Mouse (Mus musculus): ENCODE measurements at regions not wholly inside any gene's neighbourhood (a gene's known extent, or its start where the extent isn't known, plus 50 kb on each side); places are given as distances from the start of the nearest gene placed in this dataset.
A peak's percentile ranks its signal among the peaks of the same experiment; 100 is the strongest.

GRCm38 (mm10) chr6:108910330-108910729 lies 81.9 kb downstream of the Edem1 start:
- WGBS, result 41% methylated on average over 1 of the region's 1 CpGs

GRCm38 (mm10) chr6:108912539-108912938 lies 84.1 kb downstream of the Edem1 start:
- Histone ChIP-seq H3K4me1 (ENCODE audit: control insufficient read depth, insufficient read depth, insufficient read length) (no peaks in the 10 kb centered on the region), H3K4me3 (ENCODE audit: extremely low read depth, insufficient read depth, insufficient read length) (no peak overlapping the region), H3K27ac (ENCODE audit: insufficient read depth, low read length) (no peak overlapping the region), H3K27me3 (ENCODE audit: control insufficient read depth, insufficient read depth, low read length) (no peaks in the 10 kb centered on the region), H3K36me3 (ENCODE audit: control insufficient read depth, insufficient read depth, low read length) (no peaks in the 10 kb centered on the region)
- TF ChIP-seq CTCF (IDR thresholded peaks at IDR 0.05; ENCODE audit: extremely low read depth, insufficient read depth, insufficient read length, insufficient replicate concordance) (no peak), POLR2A (IDR thresholded peaks at IDR 0.05; ENCODE audit: low read depth, low read length) (no peak)
- 80% methylated on average over 7 of the region's 7 CpGs for WGBS
- no peak for DNase-seq (ENCODE audit: low read depth in 1 of 2, low spot score in 2 of 2)

More at GRCm38 (mm10) chr6:108910330-108910729, 81.9 kb downstream of the Edem1 start:
- no peak overlapping the region for H3K27ac ChIP-seq (ENCODE audit: insufficient read depth, low read length)
- DNase-seq (ENCODE audit: low read depth in 1 of 2, low spot score in 2 of 2), result no peak
- no peaks in the 10 kb centered on the region for H3K36me3 ChIP-seq (ENCODE audit: control insufficient read depth, insufficient read depth, low read length)
- H3K4me3 ChIP-seq (ENCODE audit: extremely low read depth, insufficient read depth, insufficient read length), result no peak overlapping the region
- TF ChIP-seq CTCF (IDR thresholded peaks at IDR 0.05; ENCODE audit: extremely low read depth, insufficient read depth, insufficient read length, insufficient replicate concordance) (no peak), POLR2A (IDR thresholded peaks at IDR 0.05; ENCODE audit: low read depth, low read length) (no peak)
- no peaks in the 10 kb centered on the region for H3K27me3 ChIP-seq (ENCODE audit: control insufficient read depth, insufficient read depth, low read length)
- H3K4me1 ChIP-seq (ENCODE audit: control insufficient read depth, insufficient read depth, insufficient read length), result no peaks in the 10 kb centered on the region

GRCm38 (mm10) chr6:108919372-108919913 lies 91.0 kb downstream of the Edem1 start:
- 84% methylated on average over 2 of the region's 2 CpGs for whole genome bisulfite sequencing
- no peak for DNase-seq (ENCODE audit: low read depth in 1 of 2, low spot score in 2 of 2)
- no peak for TF ChIP-seq POLR2A (IDR thresholded peaks at IDR 0.05; ENCODE audit: low read depth, low read length)
- TF ChIP-seq CTCF (IDR thresholded peaks at IDR 0.05; ENCODE audit: extremely low read depth, insufficient read depth, insufficient read length, insufficient replicate concordance), result no peak
- Histone ChIP-seq H3K27me3 (ENCODE audit: control insufficient read depth, insufficient read depth, low read length) (no peaks in the 10 kb centered on the region), H3K4me3 (ENCODE audit: extremely low read depth, insufficient read depth, insufficient read length) (no peak overlapping the region), H3K27ac (ENCODE audit: insufficient read depth, low read length) (no peak overlapping the region), H3K36me3 (ENCODE audit: control insufficient read depth, insufficient read depth, low read length) (no peaks in the 10 kb centered on the region), H3K4me1 (ENCODE audit: control insufficient read depth, insufficient read depth, insufficient read length) (peaks cover 3% of the 10 kb centered on the region)

- peaks cover 3% of the 10 kb centered on the region for H3K4me1 ChIP-seq (ENCODE audit: control insufficient read depth, insufficient read depth, insufficient read length)
- DNase-seq (ENCODE audit: low read depth in 1 of 2, low spot score in 2 of 2), result no peak
- WGBS, result 92% methylated on average over 3 of the region's 3 CpGs
- no peak overlapping the region for H3K4me3 ChIP-seq (ENCODE audit: extremely low read depth, insufficient read depth, insufficient read length)
- H3K27me3 ChIP-seq (ENCODE audit: control insufficient read depth, insufficient read depth, low read length), result no peaks in the 10 kb centered on the region
- TF ChIP-seq POLR2A (IDR thresholded peaks at IDR 0.05; ENCODE audit: low read depth, low read length), result no peak
- TF ChIP-seq CTCF (IDR thresholded peaks at IDR 0.05; ENCODE audit: extremely low read depth, insufficient read depth, insufficient read length, insufficient replicate concordance), result no peak
- H3K36me3 ChIP-seq (ENCODE audit: control insufficient read depth, insufficient read depth, low read length), result no peaks in the 10 kb centered on the region
- no peak overlapping the region for H3K27ac ChIP-seq (ENCODE audit: insufficient read depth, low read length)
Measured at GRCm38 (mm10) chr6:108921181-108921580, 92.7 kb downstream of the Edem1 start.

GRCm38 (mm10) chr6:108922564-108922963 lies 94.1 kb downstream of the Edem1 start:
- Histone ChIP-seq H3K27ac (ENCODE audit: insufficient read depth, low read length) (no peak overlapping the region), H3K4me1 (ENCODE audit: control insufficient read depth, insufficient read depth, insufficient read length) (peaks cover 3% of the 10 kb centered on the region), H3K36me3 (ENCODE audit: control insufficient read depth, insufficient read depth, low read length) (no peaks in the 10 kb centered on the region), H3K4me3 (ENCODE audit: extremely low read depth, insufficient read depth, insufficient read length) (no peak overlapping the region), H3K27me3 (ENCODE audit: control insufficient read depth, insufficient read depth, low read length) (no peaks in the 10 kb centered on the region)
- 20% methylated on average over 6 of the region's 6 CpGs for WGBS
- TF ChIP-seq POLR2A (IDR thresholded peaks at IDR 0.05; ENCODE audit: low read depth, low read length) (no peak), CTCF (IDR thresholded peaks at IDR 0.05; ENCODE audit: extremely low read depth, insufficient read depth, insufficient read length, insufficient replicate concordance) (no peak)
- DNase-seq (ENCODE audit: low read depth in 1 of 2, low spot score in 2 of 2), result peak in 1 of 2 experiments; percentile 18

- no peak for TF ChIP-seq POLR2A (IDR thresholded peaks at IDR 0.05; ENCODE audit: low read depth, low read length)
- no peak for TF ChIP-seq CTCF (IDR thresholded peaks at IDR 0.05; ENCODE audit: extremely low read depth, insufficient read depth, insufficient read length, insufficient replicate concordance)
- no peaks in the 10 kb centered on the region for H3K4me1 ChIP-seq (ENCODE audit: control insufficient read depth, insufficient read depth, insufficient read length)
- no peak overlapping the region for H3K27ac ChIP-seq (ENCODE audit: insufficient read depth, low read length)
Measured at GRCm38 (mm10) chr6:108928981-108929380, 100.5 kb downstream of the Edem1 start.

GRCm38 (mm10) chr6:108938646-108939045 lies 110.2 kb downstream of the Edem1 start:
- TF ChIP-seq POLR2A (IDR thresholded peaks at IDR 0.05; ENCODE audit: low read depth, low read length), result no peak
- TF ChIP-seq CTCF (IDR thresholded peaks at IDR 0.05; ENCODE audit: extremely low read depth, insufficient read depth, insufficient read length, insufficient replicate concordance), result no peak
- WGBS, result 85% methylated on average over 5 of the region's 5 CpGs
- Histone ChIP-seq H3K27ac (ENCODE audit: insufficient read depth, low read length) (no peak overlapping the region), H3K36me3 (ENCODE audit: control insufficient read depth, insufficient read depth, low read length) (no peaks in the 10 kb centered on the region), H3K27me3 (ENCODE audit: control insufficient read depth, insufficient read depth, low read length) (no peaks in the 10 kb centered on the region), H3K4me3 (ENCODE audit: extremely low read depth, insufficient read depth, insufficient read length) (no peak overlapping the region), H3K4me1 (ENCODE audit: control insufficient read depth, insufficient read depth, insufficient read length) (no peaks in the 10 kb centered on the region)
- DNase-seq (ENCODE audit: low read depth in 1 of 2, low spot score in 2 of 2), result no peak

More at GRCm38 (mm10) chr6:108928981-108929380, 100.5 kb downstream of the Edem1 start:
- Histone ChIP-seq H3K4me3 (ENCODE audit: extremely low read depth, insufficient read depth, insufficient read length) (no peak overlapping the region), H3K27me3 (ENCODE audit: control insufficient read depth, insufficient read depth, low read length) (no peaks in the 10 kb centered on the region), H3K36me3 (ENCODE audit: control insufficient read depth, insufficient read depth, low read length) (no peaks in the 10 kb centered on the region)
- no peak for DNase-seq (ENCODE audit: low read depth in 1 of 2, low spot score in 2 of 2)

Data from spleen, adult 2 months (tissue).